Mouse (Mus musculus): Measurements from ENCODE around the gene Zcchc14. TPM values are rescaled to one million over a fixed set of nuclear protein-coding genes. Genes with fewer than 3 reads are reported as not detected.

The Zcchc14 gene
- 7.9 and 8.5 TPM in 2 replicates for polyA plus RNA-seq (2015; fragmentation: Nextera tagmentation; extraction: Ambion mirVana)

DNA sequence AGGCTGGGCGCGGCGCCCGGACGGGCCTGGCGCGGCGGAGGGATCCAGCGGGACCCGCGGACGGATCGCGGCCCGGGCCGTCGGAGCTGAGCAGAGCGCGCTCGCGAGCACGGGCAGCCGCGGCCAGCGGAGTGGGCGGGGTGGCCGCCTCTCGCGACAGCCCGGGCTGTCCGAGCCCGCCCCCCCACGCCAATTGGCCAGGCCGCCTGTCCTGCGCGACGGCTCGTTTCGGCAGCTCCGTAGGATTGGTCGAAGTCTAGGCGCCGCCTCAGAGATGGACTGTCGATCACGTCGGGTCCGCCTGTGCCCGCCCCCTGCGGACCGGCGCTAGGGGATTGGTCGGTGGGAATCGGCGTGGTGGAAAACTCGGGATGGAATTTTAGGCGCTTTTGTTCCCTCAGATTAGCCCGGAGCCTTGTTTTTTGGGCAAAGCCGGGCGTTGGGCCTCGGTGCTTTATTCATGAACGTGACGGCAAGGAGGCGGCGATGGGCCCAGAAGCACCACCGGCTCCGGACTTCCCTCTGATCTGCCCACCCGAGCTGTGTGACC, at the start of gene Zcchc14:
TSS of gene Zcchc14 (minus strand) at position 128 of the 550 bp plus-strand sequence.
- H3K9me3 ChIP-seq (replicated peaks; ENCODE audit: control insufficient read depth, low read length), result no peaks in the 10 kb centered on the region
- H3K9ac ChIP-seq (ENCODE audit: low read length), result peak within 1 kb of the TSS; percentile 83
- H3K36me3 ChIP-seq (ENCODE audit: control insufficient read depth, insufficient read depth), result no peaks in the 10 kb centered on the region; the same call in 1 of the 2 replicates
- peaks cover 32% of the 10 kb centered on the region for H3K4me1 ChIP-seq (ENCODE audit: control insufficient read depth, insufficient read depth, low read length)
- peak within 1 kb of the TSS; percentile 98 for H3K4me2 ChIP-seq (ENCODE audit: low read depth, low read length)
- peak within 1 kb of the TSS; percentile 90 for H3K27ac ChIP-seq (ENCODE audit: low read length)
- no peaks in the 10 kb centered on the region for H3K27me3 ChIP-seq (ENCODE audit: control insufficient read depth, insufficient read depth, low read length)
- WGBS, result under 1% methylated on average over 58 of the region's 67 CpGs
- ATAC-seq (replicated peaks; ENCODE audit: extremely low read depth, insufficient read depth, low FRiP score), result peak; percentile 98
- H3K4me3 ChIP-seq (ENCODE audit: low read length), result peak within 1 kb of the TSS; percentile 83

DNA sequence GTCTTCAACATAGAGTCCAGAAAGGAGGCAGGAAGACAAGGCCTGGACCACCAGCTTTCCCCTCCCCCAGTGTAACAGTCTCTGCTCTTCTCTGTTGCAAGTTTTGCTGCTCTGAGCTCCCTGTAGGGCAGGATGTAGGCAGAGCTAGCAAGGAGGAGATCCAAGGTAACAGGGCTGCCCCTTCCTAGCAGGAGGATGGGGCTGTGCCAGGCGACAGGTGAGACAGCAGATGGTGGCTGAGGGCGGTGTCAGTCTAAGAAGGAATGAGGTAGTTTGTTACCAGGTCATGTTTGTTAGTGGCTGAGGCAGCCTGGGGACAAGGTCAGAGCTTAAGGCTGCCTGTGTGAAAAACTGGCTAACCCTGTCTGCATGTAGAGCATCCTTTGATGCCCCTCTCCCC, 47.2 kb upstream of the Zcchc14 start:
- H3K4me1 ChIP-seq (ENCODE audit: control insufficient read depth, insufficient read depth, low read length), result peaks cover 6% of the 10 kb centered on the region; the same call in 1 of the 2 replicates
- no peak overlapping the region for H3K4me3 ChIP-seq (ENCODE audit: low read length)
- H3K9ac ChIP-seq (ENCODE audit: low read length), result no peak overlapping the region
- H3K27ac ChIP-seq (ENCODE audit: low read length), result no peak overlapping the region
- no peak for ATAC-seq (replicated peaks; ENCODE audit: extremely low read depth, insufficient read depth, low FRiP score)
- peaks cover 2% of the 10 kb centered on the region; the same call in 1 of the 2 replicates for H3K27me3 ChIP-seq (ENCODE audit: control insufficient read depth, insufficient read depth, low read length)
- H3K4me2 ChIP-seq (ENCODE audit: low read depth, low read length), result no peak overlapping the region
- no peaks in the 10 kb centered on the region for H3K9me3 ChIP-seq (replicated peaks; ENCODE audit: control insufficient read depth, low read length)
- H3K36me3 ChIP-seq (ENCODE audit: control insufficient read depth, insufficient read depth), result no peaks in the 10 kb centered on the region
- WGBS, result 91% methylated on average over 2 of the region's 2 CpGs

DNA sequence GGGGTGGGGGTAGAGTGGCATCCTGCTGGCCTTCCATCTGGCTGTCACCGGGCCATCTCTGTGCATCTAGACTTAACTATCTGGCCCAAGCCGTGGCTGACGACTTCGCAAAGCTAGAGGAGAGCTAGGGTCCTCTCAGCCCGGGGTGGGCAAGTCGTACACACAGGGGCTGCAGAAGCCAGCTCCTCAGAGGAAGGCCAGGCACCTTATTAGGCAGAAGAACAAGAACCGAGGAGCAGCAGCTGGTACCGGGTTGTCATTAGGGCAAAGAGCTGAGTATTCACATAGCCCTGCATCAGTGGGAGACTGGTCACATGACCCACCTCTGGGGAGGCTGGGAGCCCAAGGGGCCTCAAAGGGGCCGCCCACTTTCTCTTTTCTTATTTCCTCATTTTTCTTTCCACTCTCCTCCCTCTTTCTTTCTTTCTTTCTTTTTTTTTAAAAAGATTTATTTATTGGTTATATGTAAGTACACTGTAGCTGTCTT, 46.0 kb upstream of the Zcchc14 start:
- Histone ChIP-seq H3K9me3 (replicated peaks; ENCODE audit: control insufficient read depth, low read length) (no peaks in the 10 kb centered on the region), H3K4me1 (ENCODE audit: control insufficient read depth, insufficient read depth, low read length) (peaks cover 6% of the 10 kb centered on the region; the same call in 1 of the 2 replicates), H3K27ac (ENCODE audit: low read length) (no peak overlapping the region), H3K4me2 (ENCODE audit: low read depth, low read length) (peak overlapping the region; percentile 43; the same call in 1 of the 2 replicates), H3K9ac (ENCODE audit: low read length) (no peak overlapping the region), H3K27me3 (ENCODE audit: control insufficient read depth, insufficient read depth, low read length) (no peaks in the 10 kb centered on the region; the same call in 1 of the 2 replicates), H3K36me3 (ENCODE audit: control insufficient read depth, insufficient read depth) (no peaks in the 10 kb centered on the region), H3K4me3 (ENCODE audit: low read length) (0 out of 2 replicates have a peak overlapping the region, but pooled peaks have one; percentile 1)
- 7% methylated on average over 9 of the region's 9 CpGs for WGBS
- no peak for ATAC-seq (replicated peaks; ENCODE audit: extremely low read depth, insufficient read depth, low FRiP score)

DNA sequence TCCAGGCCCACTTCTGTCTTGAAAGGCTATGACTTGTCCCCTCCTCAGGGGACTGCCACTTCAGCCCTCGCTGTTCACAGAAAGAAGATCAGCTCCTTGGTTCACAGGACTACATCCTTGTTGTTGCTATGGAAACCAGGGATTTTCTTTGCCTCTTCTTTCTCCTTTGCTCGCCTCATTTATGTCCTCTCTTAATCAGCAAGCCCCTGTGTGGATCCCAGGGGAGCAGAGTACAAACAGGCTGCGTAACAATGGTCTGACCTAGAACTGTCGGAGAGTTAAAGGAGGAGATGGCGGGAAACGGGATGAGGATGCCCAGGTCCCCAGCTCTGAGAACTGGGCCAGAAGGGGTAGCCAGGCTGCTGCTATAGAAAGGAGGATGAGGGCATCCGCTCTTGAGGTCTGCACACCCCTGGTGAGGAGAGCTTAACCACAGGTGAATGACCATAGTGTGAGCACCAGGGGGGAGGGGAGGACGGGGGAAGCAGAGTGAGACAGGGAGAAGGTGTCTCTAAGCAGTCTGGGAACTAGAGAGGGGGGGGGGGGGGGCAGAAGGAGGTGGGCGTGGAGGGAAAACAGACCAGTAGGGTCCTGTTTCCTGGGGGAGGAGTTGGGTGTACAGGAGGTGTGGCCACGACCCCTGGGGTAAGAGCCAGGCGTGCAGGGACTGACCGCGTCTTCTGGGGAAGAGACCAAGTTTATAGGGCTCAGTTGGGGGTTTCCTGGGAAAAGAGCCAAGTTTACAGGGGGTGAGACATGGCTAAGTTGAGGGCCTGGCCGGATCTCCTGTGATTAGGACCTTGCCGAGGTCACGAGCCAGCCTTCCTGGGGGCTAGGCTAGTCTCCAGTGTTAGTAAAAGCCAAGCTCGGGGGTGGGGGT, 45.3 kb upstream of the Zcchc14 start:
- WGBS, result 6% methylated on average over 16 of the region's 17 CpGs
- Histone ChIP-seq H3K4me2 (ENCODE audit: low read depth, low read length) (peak overlapping the region; percentile 43; the same call in 1 of the 2 replicates), H3K36me3 (ENCODE audit: control insufficient read depth, insufficient read depth) (no peaks in the 10 kb centered on the region), H3K27ac (ENCODE audit: low read length) (no peak overlapping the region), H3K27me3 (ENCODE audit: control insufficient read depth, insufficient read depth, low read length) (no peaks in the 10 kb centered on the region), H3K4me1 (ENCODE audit: control insufficient read depth, insufficient read depth, low read length) (peaks cover 6% of the 10 kb centered on the region; the same call in 1 of the 2 replicates), H3K4me3 (ENCODE audit: low read length) (0 out of 2 replicates have a peak overlapping the region, but pooled peaks have one; percentile 1), H3K9ac (ENCODE audit: low read length) (no peak overlapping the region), H3K9me3 (replicated peaks; ENCODE audit: control insufficient read depth, low read length) (no peaks in the 10 kb centered on the region)
- ATAC-seq (replicated peaks; ENCODE audit: extremely low read depth, insufficient read depth, low FRiP score), result no peak

DNA sequence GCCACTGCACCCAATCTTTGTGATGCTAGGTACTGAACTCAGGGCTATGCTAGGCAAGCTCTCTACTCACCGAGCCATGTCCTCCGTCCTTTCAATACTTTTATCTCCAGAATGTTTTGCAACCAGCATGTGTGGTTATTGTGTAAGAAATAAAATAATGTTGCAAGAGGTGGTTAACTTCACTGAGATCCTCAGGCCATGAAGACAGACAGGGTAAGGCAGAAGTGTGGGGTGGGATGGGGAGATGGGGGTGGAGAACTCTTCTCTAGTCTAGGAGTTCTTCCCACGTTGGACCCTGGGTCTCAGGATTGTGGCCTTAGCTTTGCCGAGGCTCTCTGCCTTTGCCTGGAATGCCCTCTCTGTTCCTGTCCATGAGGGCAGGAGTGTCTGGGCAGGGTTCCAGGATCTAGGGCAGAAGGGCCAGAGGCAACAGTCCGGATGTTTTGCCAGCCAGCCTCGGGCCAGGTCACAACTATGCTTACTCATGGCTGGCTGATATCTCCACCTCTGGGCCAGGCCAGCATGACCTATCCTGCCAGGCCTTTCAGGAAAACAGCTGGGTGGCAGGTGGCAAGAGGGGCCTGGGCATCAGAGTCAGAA, 43.0 kb upstream of the Zcchc14 start:
- H3K27ac ChIP-seq (ENCODE audit: low read length), result no peak overlapping the region
- no peak for ATAC-seq (replicated peaks; ENCODE audit: extremely low read depth, insufficient read depth, low FRiP score)
- WGBS, result 44% methylated on average over 6 of the region's 6 CpGs

DNA sequence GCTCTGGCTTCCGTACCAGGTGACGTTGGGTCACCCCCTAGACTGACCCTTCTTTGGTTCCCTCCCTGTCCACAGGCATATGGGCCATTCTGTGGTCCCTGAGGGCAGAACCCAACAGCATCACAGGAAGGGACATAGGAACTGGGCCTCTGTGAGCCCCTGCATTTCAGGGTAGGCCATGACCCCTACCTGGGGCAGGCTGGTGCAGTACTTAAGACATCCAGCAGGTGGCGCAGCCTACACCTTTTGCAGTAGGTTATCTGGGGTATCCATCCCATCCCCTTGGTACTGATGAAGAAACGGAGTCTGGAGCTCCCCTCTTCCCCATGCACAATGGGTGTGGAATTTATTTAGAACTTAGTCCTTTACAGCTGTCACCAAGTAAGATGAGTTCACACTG, 41.8 kb upstream of the Zcchc14 start:
- H3K9me3 ChIP-seq (replicated peaks; ENCODE audit: control insufficient read depth, low read length), result no peaks in the 10 kb centered on the region
- ATAC-seq (replicated peaks; ENCODE audit: extremely low read depth, insufficient read depth, low FRiP score), result no peak
- 50% methylated on average over 4 of the region's 4 CpGs for WGBS
- H3K4me1 ChIP-seq (ENCODE audit: control insufficient read depth, insufficient read depth, low read length), result peaks cover 6% of the 10 kb centered on the region; the same call in 1 of the 2 replicates
- H3K36me3 ChIP-seq (ENCODE audit: control insufficient read depth, insufficient read depth), result no peaks in the 10 kb centered on the region
- no peak overlapping the region for H3K9ac ChIP-seq (ENCODE audit: low read length)
- H3K4me2 ChIP-seq (ENCODE audit: low read depth, low read length), result no peak overlapping the region
- H3K27ac ChIP-seq (ENCODE audit: low read length), result no peak overlapping the region
- no peaks in the 10 kb centered on the region for H3K27me3 ChIP-seq (ENCODE audit: control insufficient read depth, insufficient read depth, low read length)
- H3K4me3 ChIP-seq (ENCODE audit: low read length), result no peak overlapping the region

More for the DNA sequence above, 43.0 kb upstream of the Zcchc14 start:
- Histone ChIP-seq H3K9me3 (replicated peaks; ENCODE audit: control insufficient read depth, low read length) (no peaks in the 10 kb centered on the region), H3K4me3 (ENCODE audit: low read length) (no peak overlapping the region), H3K9ac (ENCODE audit: low read length) (no peak overlapping the region), H3K36me3 (ENCODE audit: control insufficient read depth, insufficient read depth) (no peaks in the 10 kb centered on the region), H3K27me3 (ENCODE audit: control insufficient read depth, insufficient read depth, low read length) (no peaks in the 10 kb centered on the region), H3K4me1 (ENCODE audit: control insufficient read depth, insufficient read depth, low read length) (peaks cover 6% of the 10 kb centered on the region; the same call in 1 of the 2 replicates), H3K4me2 (ENCODE audit: low read depth, low read length) (no peak overlapping the region)

DNA sequence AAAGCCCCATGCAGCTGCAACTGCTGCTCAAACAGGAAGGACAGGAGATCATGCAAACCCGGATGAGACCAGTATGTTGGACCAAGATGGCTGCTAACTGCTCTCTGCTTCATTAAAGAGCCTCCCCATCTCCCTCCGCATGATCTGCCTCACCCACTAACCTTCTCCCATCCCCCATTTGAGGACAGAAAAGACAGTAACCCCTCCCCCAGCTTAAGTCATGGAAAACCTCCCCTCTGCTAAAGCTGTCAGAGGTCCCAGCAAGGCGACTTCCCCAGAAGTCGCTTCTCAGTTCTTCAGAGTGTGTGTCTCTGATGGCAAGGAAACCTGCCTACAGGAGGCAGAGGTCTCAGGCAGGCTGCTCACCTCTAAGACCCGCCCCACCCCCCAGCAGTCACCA, 35.8 kb upstream of the Zcchc14 start:
- 34% methylated on average over 5 of the region's 5 CpGs for WGBS
- no peak overlapping the region for H3K9ac ChIP-seq (ENCODE audit: low read length)
- no peaks in the 10 kb centered on the region for H3K9me3 ChIP-seq (replicated peaks; ENCODE audit: control insufficient read depth, low read length)
- no peak overlapping the region for H3K27ac ChIP-seq (ENCODE audit: low read length)
- no peaks in the 10 kb centered on the region for H3K27me3 ChIP-seq (ENCODE audit: control insufficient read depth, insufficient read depth, low read length)
- ATAC-seq (replicated peaks; ENCODE audit: extremely low read depth, insufficient read depth, low FRiP score), result no peak
- no peak overlapping the region for H3K4me3 ChIP-seq (ENCODE audit: low read length)
- H3K4me1 ChIP-seq (ENCODE audit: control insufficient read depth, insufficient read depth, low read length), result peaks cover 4% of the 10 kb centered on the region; the same call in 1 of the 2 replicates
- no peak overlapping the region for H3K4me2 ChIP-seq (ENCODE audit: low read depth, low read length)
- no peaks in the 10 kb centered on the region for H3K36me3 ChIP-seq (ENCODE audit: control insufficient read depth, insufficient read depth)

DNA sequence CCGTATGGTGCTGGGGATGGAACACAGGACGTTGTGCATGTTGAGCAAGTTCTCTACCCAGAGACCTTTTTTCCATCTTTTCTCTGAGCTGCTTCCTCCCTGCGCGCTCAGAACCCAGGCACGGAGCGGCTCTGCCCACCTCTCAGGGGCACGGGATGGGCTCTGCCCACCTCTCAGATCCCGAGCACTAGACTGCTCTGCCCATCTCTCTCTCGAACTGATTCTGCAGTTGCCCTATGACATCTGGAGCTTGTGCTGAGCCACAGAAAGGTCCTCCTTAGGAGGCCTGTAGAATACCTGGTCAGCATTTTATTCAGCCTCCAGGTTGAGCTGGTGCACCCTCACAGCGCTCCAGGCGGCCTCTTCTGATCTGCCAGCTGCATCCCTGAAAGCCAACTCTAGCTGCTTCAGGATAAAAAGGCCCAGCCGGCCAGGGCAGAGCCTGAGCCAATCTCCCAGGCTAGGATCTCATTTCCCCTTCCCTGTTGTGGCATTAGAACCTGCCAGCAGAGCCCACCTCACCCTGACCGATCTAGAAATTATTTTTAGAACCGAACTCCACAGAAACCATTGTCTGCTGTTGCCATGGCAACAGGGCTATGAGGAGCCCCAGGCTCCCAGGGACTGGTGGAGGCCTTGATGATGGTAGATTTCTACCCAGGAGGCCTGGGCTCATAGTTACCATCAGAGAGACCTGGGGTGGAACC, 34.9 kb upstream of the Zcchc14 start:
- no peak overlapping the region for H3K27ac ChIP-seq (ENCODE audit: low read length)
- no peak overlapping the region for H3K4me2 ChIP-seq (ENCODE audit: low read depth, low read length)
- ATAC-seq (replicated peaks; ENCODE audit: extremely low read depth, insufficient read depth, low FRiP score), result no peak
- H3K27me3 ChIP-seq (ENCODE audit: control insufficient read depth, insufficient read depth, low read length), result no peaks in the 10 kb centered on the region
- no peak overlapping the region for H3K4me3 ChIP-seq (ENCODE audit: low read length)
- peaks cover 4% of the 10 kb centered on the region; the same call in 1 of the 2 replicates for H3K4me1 ChIP-seq (ENCODE audit: control insufficient read depth, insufficient read depth, low read length)
- H3K9me3 ChIP-seq (replicated peaks; ENCODE audit: control insufficient read depth, low read length), result no peaks in the 10 kb centered on the region
- no peak overlapping the region for H3K9ac ChIP-seq (ENCODE audit: low read length)
- H3K36me3 ChIP-seq (ENCODE audit: control insufficient read depth, insufficient read depth), result no peaks in the 10 kb centered on the region
- WGBS, result 59% methylated on average over 14 of the region's 14 CpGs

Measured in heart, embryonic 16.5 days (tissue).